Mouse (Mus musculus): Measurements from ENCODE around the gene Tpm4.

The Tpm4 gene

GRCm38 (mm10) chr8:72189417-72190214 is 54.8 kb downstream of the Tpm4 start, which contains the start of gene Hsh2d:
Gene Hsh2d, plus strand, starts transcription at chr8:72189638.
- no peak for DNase-seq (ENCODE audit: low spot score in 2 of 2)

- no peak for DNase-seq (ENCODE audit: low spot score in 2 of 2)
Observed at GRCm38 (mm10) chr8:72190215-72190539, 55.4 kb downstream of the Tpm4 start.

- DNase-seq (ENCODE audit: low spot score in 2 of 2) = no peak
Observed at GRCm38 (mm10) chr8:72192065-72192464, 57.3 kb downstream of the Tpm4 start.

GRCm38 (mm10) chr8:72197997-72198396 is 63.2 kb downstream of the Tpm4 start:
- DNase-seq (ENCODE audit: low spot score in 2 of 2) = no peak
